Mouse (Mus musculus) yolk sac, embryonic 10.5 days (tissue): ENCODE results near the gene Areg.

ENCODE experiments used
- DNase-seq: peaks from one replicate; pipeline ENCODE4 v3.0.0-alpha.2; 2017; ENCODE audit warnings: low spot score

Areg gene

GRCm38 (mm10) chr5:91166601-91167000 is 27.2 kb downstream of the Areg start:
- DNase-seq = no peak

- DNase-seq = no peak
These were observed 37.0 kb downstream of the Areg start for GRCm38 (mm10) chr5:91176397-91176796.

GRCm38 (mm10) chr5:91194572-91194971 is 55.2 kb downstream of the Areg start:
- no peak for DNase-seq
